Mouse (Mus musculus) CH12.LX (cell line): ENCODE results near the gene Gm20662. TPM values are rescaled to one million over a fixed set of nuclear protein-coding genes. Genes with fewer than 3 reads are reported as not detected.

Experiments
- DNase-seq: peaks from one replicate; pipeline ENCODE4 v3.0.0-alpha.2; 2013; ENCODE audit errors: extremely low read depth
- H3K27ac ChIP-seq: 2 replicates; pipeline ENCODE4 v1.5.1; 2012; ENCODE audit warnings: low read depth, mild to moderate bottlenecking, control low read depth, moderate library complexity; ENCODE audit not compliant: insufficient read depth
- H3K27me3 ChIP-seq: replicated peaks from 2 replicates; pipeline ENCODE3; 2012; ENCODE audit warnings: inconsistent platforms
- H3K36me3 ChIP-seq, 2 experiments: replicated peaks in 1 of 2; 2 replicates each; pipeline versions ENCODE3 to v1.6.1; 2012; ENCODE audit warnings: inconsistent platforms in 1 of 2, low read length in 1 of 2, mild to moderate bottlenecking in 1 of 2, mixed read lengths in 1 of 2, moderate library complexity in 1 of 2; ENCODE audit not compliant: control insufficient read depth in 1 of 2, insufficient read depth in 1 of 2
- H3K4me1 ChIP-seq, 2 experiments: 2 replicates each; pipeline ENCODE4 v1.6.1; 2012; ENCODE audit warnings: inconsistent platforms in 1 of 2, moderate library complexity in 1 of 2; ENCODE audit not compliant: insufficient read depth in 2 of 2, control insufficient read depth in 1 of 2
- H3K4me2 ChIP-seq: 2 replicates; pipeline ENCODE4 v1.6.1; 2012; ENCODE audit warnings: low read depth, mild to moderate bottlenecking, control low read depth; ENCODE audit not compliant: poor library complexity, insufficient read depth, severe bottlenecking
- H3K4me3 ChIP-seq, 3 experiments: fragments of 150-350 bp in 1 of 3; sonication (generic) in 1 of 3; replicated peaks in 1 of 3; 2 replicates each; pipeline versions ENCODE3 to v1.5.1; 2011 to 2012; ENCODE audit warnings: low read depth in 2 of 3, low read length in 2 of 3, mild to moderate bottlenecking in 2 of 3, moderate library complexity in 2 of 3, control low read depth in 1 of 3, improper control_type of control experiment in 1 of 3, inconsistent platforms in 1 of 3, mixed read lengths in 1 of 3; ENCODE audit not compliant: poor library complexity in 1 of 3
- H3K79me2 ChIP-seq: replicated peaks from 2 replicates; pipeline ENCODE4 v1.6.1; 2012; ENCODE audit warnings: mild to moderate bottlenecking, moderate library complexity; ENCODE audit not compliant: control insufficient read depth, poor library complexity, insufficient read depth, severe bottlenecking; ENCODE audit errors: extremely low read depth
- H3K9ac ChIP-seq: 2 replicates; pipeline ENCODE4 v1.6.1; 2012; ENCODE audit warnings: low read depth, mild to moderate bottlenecking, control low read depth, moderate library complexity; ENCODE audit not compliant: insufficient read depth
- H3K9me3 ChIP-seq: replicated peaks from 2 replicates; pipeline ENCODE3; 2012; ENCODE audit warnings: low read length, inconsistent platforms, mixed read lengths
- BHLHE40 ChIP-seq: IDR thresholded peaks from 2 replicates; pipeline ENCODE4 v1.6.1; 2011; ENCODE audit warnings: mild to moderate bottlenecking, low read depth, low read length, improper control_type of control experiment
- ETS1 ChIP-seq: conservative IDR thresholded peaks from 2 replicates; pipeline ENCODE4 v1.6.1; 2012; ENCODE audit warnings: low read depth, mild to moderate bottlenecking, inconsistent platforms, low read length, improper control_type of control experiment, moderate library complexity
- HCFC1 ChIP-seq: IDR thresholded peaks from 2 replicates; pipeline ENCODE4 v1.6.1; 2012; ENCODE audit warnings: low read depth, mild to moderate bottlenecking, inconsistent platforms, low read length, improper control_type of control experiment
- JUND ChIP-seq: conservative IDR thresholded peaks from 2 replicates; pipeline ENCODE4 v1.6.1; 2011; ENCODE audit warnings: low read depth, low read length, improper control_type of control experiment
- KAT2A ChIP-seq: IDR thresholded peaks from 2 replicates; pipeline ENCODE4 v1.6.1; 2012; ENCODE audit warnings: low read length, improper control_type of control experiment, inconsistent platforms; ENCODE audit not compliant: insufficient replicate concordance
- MAFK ChIP-seq: IDR thresholded peaks from 2 replicates; pipeline ENCODE4 v1.6.1; 2011; ENCODE audit warnings: low read length, improper control_type of control experiment; ENCODE audit not compliant: insufficient replicate concordance
- MEF2A ChIP-seq: IDR thresholded peaks from 2 replicates; pipeline ENCODE4 v1.6.1; 2014; ENCODE audit warnings: low read depth, mild to moderate bottlenecking, inconsistent platforms, low read length, improper control_type of control experiment, borderline replicate concordance
- NRF1 ChIP-seq: IDR thresholded peaks from 2 replicates; pipeline ENCODE4 v1.6.1; 2014; ENCODE audit warnings: low read depth, mild to moderate bottlenecking, inconsistent platforms, low read length, improper control_type of control experiment, moderate library complexity
- POLR2AphosphoS2 ChIP-seq: IDR thresholded peaks from 2 replicates; pipeline ENCODE4 v1.6.1; 2011; ENCODE audit warnings: low read depth, low read length, improper control_type of control experiment
- SIN3A ChIP-seq: IDR thresholded peaks from 2 replicates; pipeline ENCODE4 v1.6.1; 2012; ENCODE audit warnings: low read length, improper control_type of control experiment, inconsistent platforms
- UBTF ChIP-seq: IDR thresholded peaks from 2 replicates; pipeline ENCODE4 v1.6.1; 2012; ENCODE audit warnings: low read depth, mild to moderate bottlenecking, inconsistent platforms, low read length, improper control_type of control experiment, moderate library complexity
- ZC3H11A ChIP-seq: IDR thresholded peaks from 2 replicates; pipeline ENCODE4 v1.6.1; 2012; ENCODE audit warnings: low read depth, mild to moderate bottlenecking, inconsistent platforms, low read length, improper control_type of control experiment
- ZKSCAN1 ChIP-seq: IDR thresholded peaks from 2 replicates; pipeline ENCODE4 v1.6.1; 2012; ENCODE audit warnings: low read depth, inconsistent platforms, low read length, improper control_type of control experiment, borderline replicate concordance
- ZMIZ1 ChIP-seq: IDR thresholded peaks from 2 replicates; pipeline ENCODE4 v1.6.1; 2012; ENCODE audit warnings: low read depth, mild to moderate bottlenecking, inconsistent platforms, low read length, improper control_type of control experiment
- dilution Hi-C: fragments of 300-500 bp; cut with MboI; formaldehyde crosslinking; loops from 2 replicates; pipeline ENCODE4 v1.14.3; 2020; ENCODE audit warnings: low sequenced_read_pairs; ENCODE audit not compliant: extremely low pct_unique_long_range_greater_than_20kb, extremely low pct_ligation_motif_present
- in situ Hi-C: fragments of 300-500 bp; cut with MboI; formaldehyde crosslinking; loops from 3 replicates; pipeline ENCODE4 v1.14.3; 2019; ENCODE audit warnings: low sequenced_read_pairs, low pct_ligation_motif_present, low pct_unique_long_range_greater_than_20kb, mixed read lengths
- polyA plus RNA-seq: library from polyadenylated mRNA; unstranded; fragments of >175 nt; gene quantifications from 2 replicates; pipeline ENCODE4 v1.2.1, GENCODE M21; 2012; ENCODE audit warnings: low read depth; ENCODE audit not compliant: insufficient read length
- total RNA-seq, 2 experiments: library from RNA; depleted of rRNA; stranded (reverse); fragments of 300-350 nt in 1 of 2; fragments of >200 nt in 1 of 2; gene quantifications; 2 replicates each; pipeline ENCODE4 v1.2.3; 2012 to 2014

Gm20662 gene
- total and polyA plus RNA-seq, 3 experiments, result 0.31 to 1.2 TPM; not detected in 1

GRCm38 (mm10) chr9:108002778-108003530 is 6.8 kb downstream of the Gm20662 start:
- peak overlapping the region; percentile 92 for H3K9ac ChIP-seq
- H3K4me2 ChIP-seq, result peak overlapping the region; percentile 45; the same call in 1 of the 2 replicates
- H3K27ac ChIP-seq, result peak overlapping the region; percentile 12; the same call in 1 of the 2 replicates
- peaks cover under 1 to 11% of the 10 kb centered on the region in 2 experiments for H3K36me3 ChIP-seq
- dilution Hi-C loops (no loop called here), in situ Hi-C loops (no loop called here)
- H3K27me3 ChIP-seq, result no peaks in the 10 kb centered on the region
- H3K4me1 ChIP-seq, result peaks cover 0 to 30% of the 10 kb centered on the region in 2 experiments; a peak in 2 of 4 replicates
- peak overlapping the region; percentile 64 to 96 (median 93) for H3K4me3 ChIP-seq
- H3K9me3 ChIP-seq, result no peaks in the 10 kb centered on the region
- TF ChIP-seq UBTF (0 out of 2 replicates have a peak, but pooled peaks have one; percentile 14), SIN3A (peak; percentile 43; the same call in 1 of the 2 replicates), ZKSCAN1 (no peak), KAT2A (no peak), HCFC1 (no peak), POLR2AphosphoS2 (no peak), JUND (no peak)
- no peak for DNase-seq
- peaks cover 45% of the 10 kb centered on the region for H3K79me2 ChIP-seq

DNA sequence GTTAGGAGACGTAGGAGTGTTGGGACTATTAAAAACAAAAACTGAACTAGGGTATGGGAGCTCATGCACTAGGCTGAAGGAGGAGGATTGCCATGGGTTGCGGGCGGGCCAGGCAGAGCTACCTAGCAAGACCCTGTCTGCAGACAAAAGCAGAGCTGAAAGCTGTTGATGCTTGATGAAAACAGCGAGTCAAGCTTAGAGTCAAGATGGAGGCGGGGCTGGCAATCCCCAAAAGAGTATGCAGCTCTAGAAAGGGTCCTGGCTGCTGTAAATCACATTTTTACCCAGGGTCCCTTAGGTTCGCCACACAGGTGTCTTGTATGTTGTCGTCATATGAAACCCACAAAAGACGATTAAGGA is 7.4 kb downstream of the Gm20662 start:
- Histone ChIP-seq H3K9ac (peak overlapping the region; percentile 92), H3K79me2 (peaks cover 50% of the 10 kb centered on the region), H3K4me2 (peak overlapping the region; percentile 45), H3K36me3 (peaks cover 2 to 15% of the 10 kb centered on the region in 2 experiments), H3K27me3 (no peaks in the 10 kb centered on the region), H3K9me3 (no peaks in the 10 kb centered on the region), H3K4me1 (peaks cover 0 to 36% of the 10 kb centered on the region in 2 experiments; a peak in 2 of 4 replicates), H3K27ac (no peak overlapping the region), H3K4me3 (peak overlapping the region; percentile 64 to 96 (median 93))
- in situ Hi-C loops, result no loop called here
- dilution Hi-C loops, result no loop called here
- TF ChIP-seq BHLHE40 (0 out of 2 replicates have a peak, but pooled peaks have one; percentile 11), MAFK (no peak)
- DNase-seq, result no peak

DNA sequence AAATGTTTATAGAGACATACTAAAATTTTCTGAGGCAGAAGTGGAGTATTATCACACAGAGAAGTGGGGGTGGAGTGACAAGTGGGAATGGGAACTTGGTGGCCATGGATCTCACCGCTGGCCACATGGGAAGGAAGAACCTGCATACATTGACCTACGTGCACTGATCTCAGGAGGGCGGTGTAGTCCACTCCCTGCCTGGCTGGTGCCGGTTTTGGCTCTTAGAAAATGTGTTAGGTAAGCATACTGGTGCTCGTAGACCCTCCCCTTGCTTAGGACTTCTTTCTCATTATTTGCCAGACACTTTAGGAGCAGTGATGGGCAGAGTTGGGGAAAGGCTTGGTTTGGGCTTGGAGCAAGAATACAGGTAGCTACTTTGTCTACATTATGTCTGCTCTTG is 11.9 kb downstream of the Gm20662 start:
- H3K4me2 ChIP-seq, result no peak overlapping the region
- H3K4me3 ChIP-seq, result no peak overlapping the region
- H3K79me2 ChIP-seq, result peaks cover 65% of the 10 kb centered on the region
- H3K27me3 ChIP-seq, result no peaks in the 10 kb centered on the region
- no peak for TF ChIP-seq SIN3A
- no peak for TF ChIP-seq ETS1
- TF ChIP-seq KAT2A, result no peak
- no peak for TF ChIP-seq MEF2A
- no peak for TF ChIP-seq ZMIZ1
- no peak for TF ChIP-seq ZC3H11A
- no peak for TF ChIP-seq NRF1
- H3K9ac ChIP-seq, result no peak overlapping the region
- peaks cover 4 to 48% of the 10 kb centered on the region in 2 experiments; a peak in 3 of 4 replicates for H3K4me1 ChIP-seq
- H3K9me3 ChIP-seq, result no peaks in the 10 kb centered on the region
- H3K27ac ChIP-seq, result no peak overlapping the region
- in situ Hi-C loops, result no loop called here
- no peak for DNase-seq
- dilution Hi-C loops, result no loop called here
- peaks cover 5 to 33% of the 10 kb centered on the region in 2 experiments for H3K36me3 ChIP-seq
